Comparison of ENCODE assay signal across 27 mouse cellular contexts in genomic region chr10:44832455-44832854, GRCm38 (mm10).
"Had no signal": no experiment of that assay in that cellular context is flagged by ENCODE, and none has a peak within 500 bp of the region (broad histone marks: within the 10 kb centered on the region; RNA-seq: fewer than 3 reads in every experiment).

No protein-coding gene starts in this region.

- H3K27ac ChIP-seq: embryonic facial prominence, embryonic 10.5 days; embryonic facial prominence, embryonic 12.5 days; embryonic facial prominence, embryonic 13.5 days; embryonic facial prominence, embryonic 15.5 days; forebrain, embryonic 10.5 days; forebrain, embryonic 12.5 days; forebrain, embryonic 13.5 days; forebrain, embryonic 15.5 days; gastrocnemius, adult 2 months; heart, adult 2 months; heart, embryonic 10.5 days had no signal

- H3K9ac ChIP-seq: embryonic facial prominence, embryonic 12.5 days; embryonic facial prominence, embryonic 13.5 days; embryonic facial prominence, embryonic 15.5 days; forebrain, embryonic 12.5 days; forebrain, embryonic 13.5 days; forebrain, embryonic 15.5 days had no signal

- H3K9me3 ChIP-seq: embryonic facial prominence, embryonic 10.5 days; embryonic facial prominence, embryonic 12.5 days; embryonic facial prominence, embryonic 13.5 days; forebrain, embryonic 10.5 days; forebrain, embryonic 12.5 days; forebrain, embryonic 13.5 days; forebrain, embryonic 15.5 days; heart, embryonic 10.5 days had no signal

- H3K27me3 ChIP-seq: embryonic facial prominence, embryonic 12.5 days; embryonic facial prominence, embryonic 13.5 days; embryonic facial prominence, embryonic 15.5 days; forebrain, embryonic 12.5 days; forebrain, embryonic 13.5 days; forebrain, embryonic 15.5 days had no signal

- H3K4me1 ChIP-seq: embryonic facial prominence, embryonic 10.5 days; embryonic facial prominence, embryonic 12.5 days; embryonic facial prominence, embryonic 13.5 days; embryonic facial prominence, embryonic 15.5 days; forebrain, embryonic 10.5 days; forebrain, embryonic 12.5 days; forebrain, embryonic 13.5 days; forebrain, embryonic 15.5 days; heart, embryonic 10.5 days had no signal

- H3K36me3 ChIP-seq: embryonic facial prominence, embryonic 10.5 days; embryonic facial prominence, embryonic 12.5 days; embryonic facial prominence, embryonic 13.5 days; embryonic facial prominence, embryonic 15.5 days; forebrain, embryonic 10.5 days; forebrain, embryonic 12.5 days; forebrain, embryonic 15.5 days; heart, embryonic 10.5 days had no signal

- H3K4me2 ChIP-seq: embryonic facial prominence, embryonic 12.5 days; embryonic facial prominence, embryonic 13.5 days; embryonic facial prominence, embryonic 15.5 days; forebrain, embryonic 12.5 days; forebrain, embryonic 13.5 days; forebrain, embryonic 15.5 days had no signal

- DNase-seq: cerebellum, adult 9-10 months; cerebellum, adult 9-11 months; cerebellum, postnatal 10 days; cerebellum, postnatal 14 days; cerebellum, postnatal 25 days; cerebellum, postnatal 36 days; embryo, embryonic 11 days; gastrocnemius, adult 2 months; gastrocnemius, postnatal 10 days; gastrocnemius, postnatal 14 days; gastrocnemius, postnatal 25 days; gastrocnemius, postnatal 36 days; heart, adult 11 months; heart, adult 18-20 months; heart, adult 2 months had no signal

- ATAC-seq: forebrain, embryonic 13.5 days; forebrain, embryonic 14.5 days; forebrain, embryonic 15.5 days; forebrain, embryonic 16.5 days had no signal

- H3K4me3 ChIP-seq: embryonic facial prominence, embryonic 10.5 days; embryonic facial prominence, embryonic 12.5 days; embryonic facial prominence, embryonic 13.5 days; embryonic facial prominence, embryonic 15.5 days; erythroblast, embryonic 14.5 days; forebrain, embryonic 10.5 days; forebrain, embryonic 12.5 days; forebrain, embryonic 13.5 days; forebrain, embryonic 15.5 days; gastrocnemius, adult 2 months; heart, adult 2 months; heart, embryonic 10.5 days had no signal
